Mouse (Mus musculus) monocyte, adult 2 months (primary cell): ENCODE results near the gene Trpm5.
A peak's percentile ranks its signal among the peaks of the same experiment; 100 is the strongest.

Experiments used
- DNase-seq, 2 experiments: peaks; one replicate each; pipeline ENCODE4 v3.0.0; 2022; ENCODE audit warnings: low spot score in 2 of 2, low read depth in 1 of 2

Gene Trpm5

GRCm38 (mm10) chr7:143106062-143106461 is 11.6 kb upstream of the Trpm5 start, which contains the start of gene Kcnq1:
Gene Kcnq1 (plus strand): TSS chr7:143106362.
- no peak for DNase-seq

- DNase-seq, result no peak
Observed at GRCm38 (mm10) chr7:143105258-143105897, 10.9 kb upstream of the Trpm5 start.

- DNase-seq, result no peak
Observed at GRCm38 (mm10) chr7:143100759-143101158, 6.3 kb upstream of the Trpm5 start.

- DNase-seq, result no peak
Observed at GRCm38 (mm10) chr7:143095554-143095907, 1.1 kb upstream of the Trpm5 start.

- DNase-seq, result no peak
Observed at GRCm38 (mm10) chr7:143093847-143094246, 595 bp downstream of the Trpm5 start.

- no peak for DNase-seq
Observed at GRCm38 (mm10) chr7:143087070-143087579, 7.3 kb downstream of the Trpm5 start.

- peak in 1 of 2 experiments; percentile 59 for DNase-seq
Observed at GRCm38 (mm10) chr7:143086366-143086765, 8.1 kb downstream of the Trpm5 start.

GRCm38 (mm10) chr7:143083708-143084107 is 10.7 kb downstream of the Trpm5 start:
- DNase-seq, result no peak

GRCm38 (mm10) chr7:143082024-143082423 is 12.4 kb downstream of the Trpm5 start:
- DNase-seq, result no peak

- DNase-seq, result no peak
Observed at GRCm38 (mm10) chr7:143077351-143077750, 17.1 kb downstream of the Trpm5 start.

GRCm38 (mm10) chr7:143075394-143075793 is 19.0 kb downstream of the Trpm5 start:
- DNase-seq, result no peak

- DNase-seq, result peak in 1 of 2 experiments; percentile 42
Observed at GRCm38 (mm10) chr7:143073086-143073485, 21.4 kb downstream of the Trpm5 start.

GRCm38 (mm10) chr7:143072605-143073004 is 21.8 kb downstream of the Trpm5 start:
- no peak for DNase-seq

- DNase-seq, result no peak
Observed at GRCm38 (mm10) chr7:143070506-143071070, 23.9 kb downstream of the Trpm5 start.

- DNase-seq, result no peak
Observed at GRCm38 (mm10) chr7:143069751-143070400, 24.6 kb downstream of the Trpm5 start.

- DNase-seq, result peak; percentile 91 to 96
Observed at GRCm38 (mm10) chr7:143068882-143069591, 25.4 kb downstream of the Trpm5 start, which contains the start of gene Tssc4. Gene Tssc4 (plus strand): TSS chr7:143069249.

GRCm38 (mm10) chr7:143068316-143068881 is 26.0 kb downstream of the Trpm5 start:
- DNase-seq, result no peak

- no peak for DNase-seq
Observed at GRCm38 (mm10) chr7:143067897-143068296, 26.5 kb downstream of the Trpm5 start.

- no peak for DNase-seq
Observed at GRCm38 (mm10) chr7:143067469-143067868, 27.0 kb downstream of the Trpm5 start.

GRCm38 (mm10) chr7:143065692-143066091 is 28.8 kb downstream of the Trpm5 start:
- DNase-seq, result no peak

- no peak for DNase-seq
Observed at GRCm38 (mm10) chr7:143064226-143064625, 30.2 kb downstream of the Trpm5 start.
